Mouse (Mus musculus): Measurements from ENCODE around the gene Dbr1.
A peak's percentile ranks its signal among the peaks of the same experiment; 100 is the strongest.

Gene Dbr1

DNA sequence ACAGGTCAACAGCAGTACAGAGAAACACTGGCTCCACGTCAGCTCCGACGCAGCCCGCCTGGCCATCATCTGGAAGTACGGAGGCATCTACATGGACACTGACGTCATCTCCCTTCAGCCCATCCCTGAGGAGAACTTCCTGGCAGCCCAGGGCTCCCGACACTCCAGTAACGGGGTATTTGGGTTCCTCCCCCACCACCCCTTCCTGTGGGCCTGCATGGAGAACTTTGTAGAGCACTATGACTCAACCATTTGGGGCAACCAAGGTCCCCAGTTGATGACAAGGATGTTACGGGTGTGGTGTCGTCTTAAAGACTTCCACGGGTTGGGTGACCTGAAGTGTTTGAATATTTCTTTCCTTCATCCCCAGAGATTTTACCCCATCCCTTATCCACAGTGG lies 44.6 kb downstream of the Dbr1 start:
- DNase-seq (ENCODE audit: low spot score) = no peak

DNA sequence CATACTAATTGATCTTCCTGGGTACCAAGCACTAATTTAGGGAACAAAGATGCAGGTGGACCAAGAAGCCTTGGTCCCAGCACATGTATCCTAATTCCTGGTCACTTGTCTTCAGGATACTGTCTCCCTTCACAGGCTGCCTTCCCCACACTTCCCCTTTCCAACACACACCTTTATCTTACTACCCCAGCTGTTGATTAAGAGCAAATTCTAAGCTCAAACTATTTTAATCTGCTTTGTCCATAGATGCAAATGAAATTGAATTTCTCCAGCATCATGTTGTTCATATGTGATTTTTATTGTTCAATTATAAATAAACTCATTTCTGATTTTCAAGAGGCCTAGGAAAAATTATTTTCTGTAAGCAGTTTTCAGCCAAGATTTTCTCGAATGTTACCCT lies 46.4 kb downstream of the Dbr1 start:
- no peak for DNase-seq (ENCODE audit: low spot score)

DNA sequence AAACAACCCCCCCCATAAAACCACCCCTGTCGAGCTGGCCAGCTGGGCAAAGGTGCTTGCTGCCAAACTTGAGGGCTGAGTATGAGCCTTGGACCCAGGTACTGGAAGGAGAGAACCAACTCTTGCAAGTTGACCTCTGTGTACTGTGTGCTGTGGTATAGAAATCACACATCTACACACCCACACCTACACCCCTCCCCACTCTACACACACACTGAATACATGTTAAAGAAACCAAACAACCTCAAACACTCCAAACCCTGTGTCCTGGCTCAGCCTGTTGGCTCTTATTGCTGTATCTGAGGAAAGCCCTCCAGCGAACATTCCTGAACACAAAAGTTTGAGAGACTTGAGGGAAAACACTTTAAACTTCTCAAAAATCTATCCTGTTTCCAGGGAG lies 47.4 kb downstream of the Dbr1 start:
- no peak for DNase-seq (ENCODE audit: low spot score)

DNA sequence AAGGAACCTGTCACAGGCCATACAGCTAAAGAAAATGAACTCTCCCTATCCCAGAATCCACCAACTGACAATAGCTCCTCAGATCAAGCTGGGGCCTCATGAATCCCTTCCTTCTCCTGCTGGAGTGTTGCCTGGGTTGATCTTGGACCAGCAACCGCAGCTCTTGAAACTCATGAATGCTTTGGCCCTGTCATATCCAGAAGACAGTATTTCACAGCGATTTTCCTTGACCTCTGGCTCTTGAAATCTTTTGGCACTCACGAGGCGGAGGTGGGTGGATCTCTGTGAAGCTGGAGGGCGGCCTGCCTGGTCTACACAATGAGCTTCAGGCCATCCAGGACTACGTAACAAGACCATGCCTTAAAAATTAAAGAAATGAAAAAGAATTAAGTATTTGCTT lies 48.5 kb downstream of the Dbr1 start:
- no peak for DNase-seq (ENCODE audit: low spot score)

DNA sequence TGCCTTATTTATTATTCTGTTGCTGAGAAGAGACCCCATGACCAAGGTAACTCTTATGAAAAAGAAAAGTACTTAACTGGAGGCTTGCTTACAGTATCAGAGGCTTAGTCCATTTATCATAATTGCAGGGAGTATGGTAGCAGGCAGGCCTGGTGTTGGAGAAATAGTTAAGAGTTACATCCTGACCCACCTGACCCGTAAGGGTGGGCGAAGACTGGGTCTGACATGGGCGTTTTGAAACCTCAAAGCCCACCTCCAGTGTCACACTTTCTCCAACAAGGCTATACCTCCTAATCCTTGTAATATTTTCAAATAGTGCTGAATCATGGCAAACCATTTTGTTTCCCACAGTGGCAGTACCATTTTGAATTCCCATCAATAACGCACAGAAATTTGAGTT lies 53.0 kb downstream of the Dbr1 start:
- DNase-seq (ENCODE audit: low spot score) = no peak

DNA sequence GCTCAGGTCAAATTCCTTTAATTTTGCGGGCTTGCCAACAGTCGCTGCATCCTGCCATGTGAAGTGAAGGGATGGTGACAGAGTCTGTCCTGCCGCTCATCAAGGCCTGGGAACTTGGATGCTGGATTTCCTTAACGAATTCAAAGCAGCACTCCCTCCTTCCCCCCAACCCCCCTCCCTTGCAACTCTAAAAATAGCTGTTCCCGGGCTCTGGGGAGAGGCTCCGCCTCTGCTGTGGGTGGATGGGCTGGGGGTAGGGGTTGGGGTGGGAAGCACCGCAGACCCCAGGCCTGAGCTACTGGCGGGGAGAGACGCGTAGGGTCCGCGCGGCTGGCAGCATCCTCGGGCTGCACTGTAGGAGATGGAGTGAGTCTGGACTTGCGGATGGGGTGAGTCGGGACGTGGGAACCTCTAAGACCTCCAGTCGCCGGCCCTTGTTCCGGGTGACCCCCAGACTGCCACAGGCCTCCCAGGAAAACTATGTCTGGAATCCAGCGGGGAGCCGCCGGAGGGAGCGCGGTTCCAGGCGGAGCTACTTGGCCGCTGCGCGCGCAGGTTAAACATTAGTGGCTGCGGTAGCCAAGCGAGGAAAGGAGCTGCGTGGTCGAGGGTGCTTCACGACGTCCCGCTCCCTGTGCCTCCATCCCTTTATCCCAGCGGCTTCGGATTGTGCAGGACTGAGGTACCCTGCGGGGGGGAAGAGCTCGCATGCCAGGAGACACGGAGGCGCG lies 53.8 kb downstream of the Dbr1 start, which contains the start of gene Dzip1l:
Gene Dzip1l, plus strand, starts transcription at position 216 of the 731 bp plus-strand sequence.
- DNase-seq (ENCODE audit: low spot score) = peak; percentile 22

DNA sequence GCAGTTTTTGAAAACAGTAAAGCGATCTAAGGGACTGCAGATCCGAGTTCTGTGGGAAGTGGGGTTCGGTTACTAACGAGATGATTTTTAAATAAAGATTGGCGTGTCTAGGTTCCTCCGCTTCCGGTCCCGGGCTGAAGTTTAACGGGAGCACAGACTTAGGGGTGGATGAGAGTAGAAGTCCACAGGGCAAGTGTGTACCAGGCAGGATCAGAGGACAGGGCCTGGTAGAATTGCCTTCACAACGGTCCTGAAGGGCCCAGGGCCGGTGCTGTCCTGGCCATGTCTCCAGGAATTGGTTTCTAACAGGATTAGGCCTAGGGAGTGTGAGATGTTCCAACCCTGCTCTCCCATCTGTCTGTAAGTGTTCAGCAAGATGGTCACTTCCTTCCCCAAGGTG lies 54.5 kb downstream of the Dbr1 start:
- no peak for DNase-seq (ENCODE audit: low spot score)

DNA sequence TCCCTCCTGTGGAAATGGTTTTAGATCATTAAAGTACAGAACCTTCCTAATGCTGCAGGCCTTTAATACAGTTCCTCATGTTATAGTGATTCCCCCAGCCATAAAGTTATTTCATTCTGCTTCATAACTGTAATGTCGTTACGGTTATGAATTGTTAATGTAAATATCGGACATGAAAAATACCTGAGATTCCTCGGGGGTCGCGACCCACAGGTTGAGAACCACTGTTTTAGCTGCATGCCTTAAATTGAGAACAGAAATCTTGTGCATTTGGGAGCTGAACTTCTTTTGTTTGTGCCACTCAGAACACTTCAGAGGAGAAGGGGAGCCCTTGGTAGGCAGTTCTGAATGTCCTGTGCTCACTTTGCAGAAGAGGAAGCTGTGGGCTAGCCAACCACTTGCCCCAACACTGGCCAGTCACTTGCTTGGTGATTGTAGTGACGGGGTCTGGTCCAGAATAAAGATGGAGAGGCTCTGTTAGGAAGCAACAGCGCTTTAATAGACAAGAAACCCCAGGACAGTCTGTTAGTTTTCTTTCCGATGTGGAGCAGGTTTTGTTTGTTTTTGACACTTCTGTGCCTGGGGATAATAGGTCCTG lies 55.0 kb downstream of the Dbr1 start:
- DNase-seq (ENCODE audit: low spot score) = no peak

DNA sequence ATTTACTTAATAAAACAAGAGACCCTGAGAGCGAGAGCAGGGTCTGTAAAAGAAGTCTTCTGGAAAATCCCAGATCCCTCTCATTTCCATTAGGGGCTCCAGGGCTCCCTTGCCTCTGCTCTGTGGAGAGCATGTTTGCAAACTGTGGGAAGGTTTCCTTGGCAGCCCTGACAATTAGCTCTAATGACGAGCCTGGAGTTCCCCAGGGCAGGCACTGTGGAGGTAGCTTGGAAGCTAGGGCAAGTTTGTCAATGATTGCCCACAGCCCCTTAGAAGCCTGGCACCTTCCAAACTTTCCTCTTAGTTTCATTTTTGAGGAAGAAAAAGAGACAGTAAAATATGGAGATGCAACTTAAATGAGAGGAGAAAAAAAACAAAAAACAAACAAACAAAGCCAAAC lies 56.2 kb downstream of the Dbr1 start:
- no peak for DNase-seq (ENCODE audit: low spot score)

DNA sequence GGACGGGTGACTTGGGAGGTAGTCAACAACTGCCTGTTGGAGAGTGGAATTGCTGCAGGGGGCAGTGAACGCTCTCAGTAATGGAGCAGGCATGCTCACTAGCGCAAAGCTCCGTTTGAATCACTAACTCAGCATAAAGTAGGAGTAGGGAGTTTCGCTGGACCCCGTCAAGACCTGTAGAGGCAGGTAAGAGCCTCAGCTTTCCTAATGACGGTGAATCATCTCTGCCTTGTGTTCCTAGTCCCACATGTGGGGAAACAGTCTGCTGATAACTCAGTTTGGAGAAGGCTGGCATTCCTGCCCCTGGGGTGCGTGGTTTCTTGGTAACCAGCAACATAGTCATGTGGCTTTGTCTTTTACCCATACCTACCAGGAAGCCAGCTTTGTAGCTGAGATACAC lies 56.7 kb downstream of the Dbr1 start:
- no peak for DNase-seq (ENCODE audit: low spot score)

Measured in urinary bladder, postnatal 10 days (tissue).